In the genomic region with DNA sequence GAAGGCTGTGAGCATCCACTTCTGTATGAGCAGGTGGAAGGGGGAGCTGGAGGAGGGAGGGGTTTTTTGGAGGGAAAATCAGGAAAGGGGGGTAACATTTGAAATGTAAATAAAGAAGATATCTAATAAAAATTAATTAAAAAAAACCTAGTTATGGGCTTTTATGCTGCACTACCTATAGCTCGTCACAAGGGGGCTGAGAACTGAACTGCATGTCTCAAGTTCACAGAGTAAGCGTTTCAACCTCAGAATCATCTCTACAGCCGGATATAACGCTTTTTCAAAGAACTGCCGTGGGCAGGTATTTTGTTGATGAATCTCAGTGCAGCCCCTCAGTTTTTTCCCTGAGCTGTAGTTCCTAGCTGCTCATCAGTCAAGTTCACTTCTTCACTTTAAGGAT, we compare ENCODE assay signal across 9 mouse cellular contexts. TPM values are rescaled to one million over a fixed set of nuclear protein-coding genes. Genes with fewer than 3 reads are reported as not detected.
DNase-seq lines count a peak whose midpoint lies in the region; ATAC-seq lines count a peak whose summit lies in the region.
"Had no signal": no experiment of that assay in that cellular context is flagged by ENCODE, and none has a peak within 500 bp of the region (broad histone marks: within the 10 kb centered on the region; RNA-seq: fewer than 3 reads in every experiment).

No protein-coding gene starts in this region.

- H3K36me3 ChIP-seq in hindbrain, embryonic 11.5 days (ENCODE audit: control insufficient read depth, insufficient read depth, low read length) = no peaks in the 10 kb centered on the region
- H3K36me3 ChIP-seq in hindbrain, embryonic 16.5 days (ENCODE audit: control insufficient read depth, insufficient read depth, low read length) = no peaks in the 10 kb centered on the region
- H3K36me3 ChIP-seq in midbrain, embryonic 14.5 days (ENCODE audit: control insufficient read depth, insufficient read depth, low read length) = no peaks in the 10 kb centered on the region
- no peaks in the 10 kb centered on the region for H3K36me3 ChIP-seq in midbrain, embryonic 16.5 days (ENCODE audit: control insufficient read depth, insufficient read depth, low read length)
- H3K36me3 ChIP-seq: hindbrain, embryonic 15.5 days; limb, embryonic 12.5 days had no signal

- H3K27me3 ChIP-seq in hindbrain, embryonic 11.5 days (ENCODE audit: control insufficient read depth, insufficient read depth, low read length) = no peaks in the 10 kb centered on the region
- no peaks in the 10 kb centered on the region for H3K27me3 ChIP-seq in hindbrain, embryonic 16.5 days (replicated peaks; ENCODE audit: control insufficient read depth, insufficient read depth, low read length)
- H3K27me3 ChIP-seq in midbrain, embryonic 14.5 days (ENCODE audit: control insufficient read depth, insufficient read depth, low read length) = no peaks in the 10 kb centered on the region
- H3K27me3 ChIP-seq in midbrain, embryonic 16.5 days (ENCODE audit: control insufficient read depth, insufficient read depth, low read depth, low read length) = no peaks in the 10 kb centered on the region
- H3K27me3 ChIP-seq: hindbrain, embryonic 15.5 days; limb, embryonic 12.5 days had no signal

- H3K4me1 ChIP-seq in hindbrain, embryonic 11.5 days (replicated peaks; ENCODE audit: control insufficient read depth, insufficient read depth, low read length) = no peaks in the 10 kb centered on the region
- no peaks in the 10 kb centered on the region for H3K4me1 ChIP-seq in hindbrain, embryonic 16.5 days (ENCODE audit: control insufficient read depth, insufficient read depth, low read depth, low read length)
- H3K4me1 ChIP-seq in midbrain, embryonic 14.5 days (ENCODE audit: control insufficient read depth, insufficient read depth, low read length) = no peaks in the 10 kb centered on the region
- no peaks in the 10 kb centered on the region for H3K4me1 ChIP-seq in midbrain, embryonic 16.5 days (ENCODE audit: control insufficient read depth, insufficient read depth, low read length)
- H3K4me1 ChIP-seq: hindbrain, embryonic 15.5 days; limb, embryonic 12.5 days had no signal

- H3K4me3 ChIP-seq in hindbrain, embryonic 11.5 days (ENCODE audit: low read depth, low read length) = no peak overlapping the region
- no peak overlapping the region for H3K4me3 ChIP-seq in hindbrain, embryonic 16.5 days (ENCODE audit: low read length)
- no peak overlapping the region for H3K4me3 ChIP-seq in midbrain, embryonic 14.5 days (replicated peaks; ENCODE audit: low read depth, low read length)
- H3K4me3 ChIP-seq in midbrain, embryonic 16.5 days (ENCODE audit: low read depth, low read length) = no peak overlapping the region
- H3K4me3 ChIP-seq: hindbrain, embryonic 15.5 days; limb, embryonic 12.5 days had no signal

- no peak overlapping the region for H3K4me2 ChIP-seq in hindbrain, embryonic 11.5 days (replicated peaks; ENCODE audit: low read depth, low read length)
- H3K4me2 ChIP-seq in hindbrain, embryonic 16.5 days (ENCODE audit: low read length) = no peak overlapping the region
- no peak overlapping the region for H3K4me2 ChIP-seq in midbrain, embryonic 14.5 days (ENCODE audit: low read length)
- no peak overlapping the region for H3K4me2 ChIP-seq in midbrain, embryonic 16.5 days (ENCODE audit: low read length)
- H3K4me2 ChIP-seq: hindbrain, embryonic 15.5 days; limb, embryonic 12.5 days had no signal

- no peaks in the 10 kb centered on the region for H3K9me3 ChIP-seq in hindbrain, embryonic 11.5 days (ENCODE audit: control insufficient read depth, low read length)
- H3K9me3 ChIP-seq in hindbrain, embryonic 16.5 days (ENCODE audit: control insufficient read depth, low read length) = no peaks in the 10 kb centered on the region
- H3K9me3 ChIP-seq in midbrain, embryonic 14.5 days (ENCODE audit: control insufficient read depth, low read length) = no peaks in the 10 kb centered on the region
- no peaks in the 10 kb centered on the region for H3K9me3 ChIP-seq in midbrain, embryonic 16.5 days (replicated peaks; ENCODE audit: control insufficient read depth, low read length, poor library complexity, severe bottlenecking)
- H3K9me3 ChIP-seq: hindbrain, embryonic 15.5 days; limb, embryonic 12.5 days had no signal

- no peak overlapping the region for H3K27ac ChIP-seq in hindbrain, embryonic 11.5 days (ENCODE audit: low read depth, low read length)
- no peak overlapping the region for H3K27ac ChIP-seq in hindbrain, embryonic 16.5 days (ENCODE audit: low read depth, low read length)
- H3K27ac ChIP-seq in midbrain, embryonic 14.5 days (replicated peaks; ENCODE audit: low read depth, low read length) = no peak overlapping the region
- H3K27ac ChIP-seq in midbrain, embryonic 16.5 days (ENCODE audit: low read length) = no peak overlapping the region
- H3K27ac ChIP-seq: hindbrain, embryonic 15.5 days; limb, embryonic 12.5 days had no signal

- WGBS in hindbrain, embryonic 11.5 days = 38% methylated on average over 5 of the region's 5 CpGs
- whole genome bisulfite sequencing in hindbrain, embryonic 16.5 days = 28% methylated on average over 5 of the region's 5 CpGs
- 32% methylated on average over 5 of the region's 5 CpGs for WGBS in midbrain, embryonic 14.5 days
- 27% methylated on average over 5 of the region's 5 CpGs for WGBS in midbrain, embryonic 16.5 days

- ATAC-seq in hindbrain, embryonic 11.5 days (ENCODE audit: low FRiP score) = no peak
- ATAC-seq in hindbrain, embryonic 16.5 days = no peak
- no peak for ATAC-seq in midbrain, embryonic 14.5 days (ENCODE audit: low FRiP score, low TSS enrichment)
- no peak for ATAC-seq in midbrain, embryonic 16.5 days
- peak; percentile 76 for ATAC-seq in megakaryocyte progenitor cell, adult 5-6 weeks (replicated peaks; ENCODE audit: poor library complexity)

- no peak overlapping the region for H3K9ac ChIP-seq in hindbrain, embryonic 11.5 days (ENCODE audit: low read depth, low read length)
- H3K9ac ChIP-seq in hindbrain, embryonic 16.5 days (ENCODE audit: low read depth, low read length) = no peak overlapping the region
- H3K9ac ChIP-seq in midbrain, embryonic 14.5 days (replicated peaks; ENCODE audit: low read length) = no peak overlapping the region
- H3K9ac ChIP-seq in midbrain, embryonic 16.5 days (ENCODE audit: low read depth, low read length) = no peak overlapping the region
- H3K9ac ChIP-seq: hindbrain, embryonic 15.5 days; limb, embryonic 12.5 days had no signal

- DNase-seq in hindbrain, embryonic 11.5 days (ENCODE audit: low spot score) = peak; percentile 45
- peak; percentile 67 for DNase-seq in midbrain, embryonic 14.5 days
- DNase-seq in ZHBTc4 (ENCODE audit: low read depth, low spot score) = peak; percentile 33
- DNase-seq in cerebellum, adult 9-11 months = no peak

RNA-seq across cellular contexts. Expression of a gene that starts 15.1 kb away (rescaled TPM):
- polyA plus RNA-seq in hindbrain, embryonic 11.5 days (2014; fragmentation: Nextera tagmentation; extraction: Ambion mirVana) = 4.8 and 5.1 TPM in 2 replicates
- polyA plus RNA-seq in hindbrain, embryonic 16.5 days (2015; fragmentation: Nextera tagmentation; extraction: Ambion mirVana) = 2.7 and 2.9 TPM in 2 replicates
- 0.50 and 3.7 TPM in 2 replicates for polyA plus RNA-seq in midbrain, embryonic 14.5 days (2014; fragmentation: Nextera tagmentation; extraction: Ambion mirVana)
- 2.6 and 3.4 TPM in 2 replicates for polyA plus RNA-seq in midbrain, embryonic 16.5 days (2015; fragmentation: Nextera tagmentation; extraction: Ambion mirVana)
- total RNA-seq in megakaryocyte progenitor cell, adult 5-6 weeks (2015) = not detected in 2 replicates
- not detected in 2 replicates for total RNA-seq in megakaryocyte progenitor cell, adult 5-6 weeks (2017)
